Mouse (Mus musculus): ENCODE data around the gene Pmm2.

The Pmm2 gene

DNA sequence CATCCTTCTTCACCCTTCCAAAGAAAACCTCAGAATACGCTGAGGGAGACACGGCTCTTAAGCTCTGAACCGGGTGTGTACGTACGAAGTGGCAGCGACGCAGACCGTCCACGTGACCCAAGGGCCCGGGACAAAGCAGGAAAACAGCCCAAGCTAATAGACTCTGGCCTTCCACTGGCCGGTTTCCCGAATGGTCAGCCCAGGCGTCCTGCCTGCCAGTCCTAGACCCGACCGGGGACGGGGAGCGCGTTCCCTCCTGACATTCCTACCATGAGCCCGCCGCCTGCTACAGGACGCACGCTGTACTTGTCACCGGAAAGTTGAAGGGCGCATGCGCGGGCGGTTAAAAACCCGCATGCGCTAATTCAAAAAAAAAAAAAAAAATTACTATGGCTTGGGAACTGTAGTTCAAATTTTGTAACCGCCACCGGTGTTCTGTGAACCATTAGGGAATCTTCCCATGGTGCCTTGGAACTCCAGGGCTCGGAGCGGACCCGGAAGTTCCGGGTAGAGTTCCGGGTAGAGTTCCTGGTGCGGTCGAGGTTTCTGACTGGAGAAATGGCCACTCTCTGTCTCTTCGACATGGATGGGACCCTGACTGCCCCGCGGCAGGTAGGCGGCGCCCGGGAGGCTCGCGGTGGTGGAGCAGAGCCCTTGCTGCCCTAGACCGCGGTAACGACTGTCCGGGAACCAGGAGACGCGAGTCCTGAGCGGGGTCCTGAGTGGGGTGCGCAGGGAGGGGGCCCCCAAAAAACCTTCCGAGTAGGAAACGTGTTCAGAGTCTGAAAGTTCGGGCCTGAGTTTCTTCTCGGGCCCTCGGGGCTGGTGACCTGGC, at the start of gene Pmm2, which contains the start of gene Tmem186:
Pmm2 (plus strand) TSS at position 458 of the 835 bp plus-strand sequence.
Tmem186 (minus strand) TSS at position 496 of the 835 bp plus-strand sequence.
- CTCF ChIA-PET = no interaction called here

DNA sequence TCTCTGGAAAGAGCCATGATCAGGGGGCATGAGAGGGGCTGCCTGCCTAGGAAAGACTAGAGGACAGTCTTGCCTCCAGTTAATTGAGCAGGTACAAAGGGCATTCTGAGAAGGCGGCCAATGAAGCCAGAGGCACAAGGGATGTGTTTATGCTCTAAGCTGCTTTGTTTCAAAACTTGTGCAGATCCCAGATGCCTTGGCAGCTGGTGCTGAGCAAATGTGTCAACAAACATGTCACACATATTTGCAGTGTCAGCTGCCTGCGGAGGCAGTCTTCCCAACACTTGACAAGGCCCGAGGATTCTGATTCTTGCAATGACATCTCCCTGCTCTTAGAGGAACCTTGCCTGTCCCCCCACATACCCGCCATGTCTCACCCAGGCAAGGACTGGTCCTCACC, 42.1 kb upstream of the Pmm2 start:
- CTCF ChIA-PET = no interaction called here

DNA sequence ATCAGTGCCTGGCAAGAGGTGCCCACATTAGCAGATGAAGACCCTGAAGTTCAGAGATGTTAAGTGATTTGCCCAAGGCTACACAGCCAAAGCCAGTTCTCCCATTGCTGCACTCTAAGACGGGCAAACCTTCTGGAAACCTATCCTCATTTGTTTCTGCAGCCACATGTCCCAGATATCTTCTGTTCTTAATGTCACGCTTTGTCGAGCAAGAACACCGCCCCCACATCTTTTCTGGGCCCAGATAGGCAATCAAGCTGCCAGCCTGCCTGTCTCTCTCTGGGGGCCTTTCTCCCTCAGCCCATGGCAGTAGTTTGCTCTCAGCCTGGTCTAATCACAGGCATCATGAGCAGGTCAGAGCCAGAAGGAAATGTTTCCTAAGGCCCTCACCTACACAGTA, 41.1 kb upstream of the Pmm2 start:
- CTCF ChIA-PET = no interaction called here

DNA sequence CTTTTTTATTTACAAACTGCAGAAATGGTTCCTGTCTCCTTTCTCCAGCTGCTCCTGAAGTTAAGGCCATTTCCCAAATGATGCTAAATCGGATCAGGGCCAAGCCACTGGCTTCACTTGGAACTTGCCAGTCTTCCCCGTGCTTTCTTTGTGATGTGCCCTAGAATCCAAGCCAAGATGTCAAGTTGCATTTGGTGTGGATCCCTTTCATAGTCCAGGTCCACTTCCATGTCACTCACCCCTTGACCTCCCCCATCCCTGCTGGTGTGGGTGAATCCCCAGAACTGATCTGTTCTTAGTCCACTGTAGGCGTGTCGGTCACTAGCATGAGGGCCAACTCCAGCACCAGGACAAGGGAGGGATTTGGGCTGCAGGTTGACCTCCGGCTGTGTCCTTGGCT, 40.0 kb upstream of the Pmm2 start:
- CTCF ChIA-PET = no interaction called here

DNA sequence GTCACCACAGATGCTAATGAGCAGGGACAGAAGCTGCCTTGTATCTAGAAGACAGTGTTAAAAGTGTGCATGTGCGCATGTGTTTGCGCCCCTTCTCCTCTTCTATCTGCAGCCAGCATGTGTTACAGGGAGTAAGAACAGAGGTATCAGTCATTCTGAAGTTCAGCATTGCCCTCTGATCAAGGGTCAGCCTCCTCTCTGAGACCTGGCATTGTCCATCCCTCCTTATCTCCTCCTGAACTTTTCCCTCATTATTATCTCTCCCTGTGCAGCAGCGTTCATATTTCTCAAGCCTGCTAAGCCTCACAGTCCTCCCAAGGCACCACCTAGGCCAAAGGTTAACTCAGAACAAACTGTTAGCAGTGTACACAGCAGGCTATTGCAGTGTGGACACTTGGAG, 33.7 kb upstream of the Pmm2 start:
- CTCF ChIA-PET = no interaction called here

DNA sequence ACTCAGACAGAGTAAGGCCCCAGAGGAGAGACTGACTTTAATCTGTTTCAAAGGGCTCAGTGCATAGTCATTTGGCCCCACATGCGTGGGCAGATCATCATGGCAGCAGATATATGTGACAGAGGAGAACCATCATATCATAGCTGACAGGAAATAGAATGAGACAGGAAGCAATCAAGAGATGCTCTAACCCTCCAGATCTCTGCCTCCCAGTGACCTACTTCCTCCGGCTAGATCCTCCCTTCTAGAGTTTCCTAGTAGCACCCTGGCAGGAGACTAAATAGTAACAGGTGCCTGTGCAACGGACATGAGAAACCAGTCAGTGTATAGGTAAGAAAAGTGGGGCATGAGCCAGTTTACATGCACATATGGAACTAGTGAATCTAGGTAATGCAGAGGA, 27.1 kb upstream of the Pmm2 start:
- CTCF ChIA-PET = no interaction called here

DNA sequence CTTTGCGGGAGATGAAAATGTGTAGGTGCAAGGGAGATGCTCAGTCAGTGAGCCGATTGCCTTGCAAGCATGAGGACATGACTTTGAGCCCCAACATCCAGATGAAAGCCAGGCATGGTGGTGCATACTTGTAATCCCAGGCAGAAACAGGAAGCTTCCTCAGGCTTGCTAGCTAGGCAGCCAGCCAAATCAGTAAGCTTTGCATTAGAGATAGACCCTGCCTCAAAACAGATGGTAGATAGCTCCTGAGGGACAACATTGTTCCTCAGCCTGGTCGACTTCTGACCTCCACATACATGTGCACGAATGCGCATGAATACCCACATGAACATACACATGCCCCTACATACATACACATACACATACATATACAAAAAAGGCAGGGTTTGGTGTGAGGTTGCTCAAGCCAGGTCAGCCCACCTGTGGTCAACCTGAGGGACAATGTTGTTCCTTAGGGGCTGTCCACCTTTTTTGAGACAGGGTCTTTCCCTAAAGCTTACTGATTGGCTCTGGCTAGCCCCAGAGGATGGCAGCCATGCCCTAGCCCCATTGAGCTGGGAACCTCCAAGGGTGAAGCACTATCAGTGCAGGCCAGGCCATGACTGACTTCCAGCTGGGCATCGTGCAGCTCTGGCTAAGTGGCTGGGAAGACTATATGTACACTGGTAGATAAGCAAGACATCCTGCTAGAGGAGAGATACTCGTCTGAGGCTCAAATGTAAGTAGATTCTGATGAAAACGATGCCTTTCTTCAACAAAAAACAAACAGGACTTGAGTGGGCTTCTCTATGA, 25.1 kb upstream of the Pmm2 start:
- CTCF ChIA-PET = interaction anchor here (0.5 kb wide), 1 partner anchor 168 kb away, joined by 3 read pairs; no protein-coding TSS in a partner anchor

DNA sequence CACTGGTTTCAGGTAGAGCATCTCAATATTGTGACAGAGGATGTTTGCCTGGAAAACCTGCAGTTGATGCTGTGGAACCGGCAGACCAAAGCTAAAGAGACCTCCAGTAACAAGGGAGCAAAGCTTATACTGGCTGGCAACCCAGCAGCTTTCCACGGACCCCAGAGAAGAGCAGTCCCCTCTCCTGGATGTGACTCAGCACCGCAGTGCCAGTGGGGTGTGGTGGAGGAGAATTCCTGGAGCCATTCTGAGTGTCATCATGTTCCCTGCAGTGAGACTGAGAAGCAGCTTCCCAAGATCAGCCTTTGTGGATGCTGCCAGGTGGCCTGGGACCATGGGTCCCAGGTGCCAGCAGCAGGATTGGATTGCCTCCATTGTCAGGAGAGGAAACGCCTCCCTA, 24.4 kb upstream of the Pmm2 start:
- CTCF ChIA-PET = no interaction called here

DNA sequence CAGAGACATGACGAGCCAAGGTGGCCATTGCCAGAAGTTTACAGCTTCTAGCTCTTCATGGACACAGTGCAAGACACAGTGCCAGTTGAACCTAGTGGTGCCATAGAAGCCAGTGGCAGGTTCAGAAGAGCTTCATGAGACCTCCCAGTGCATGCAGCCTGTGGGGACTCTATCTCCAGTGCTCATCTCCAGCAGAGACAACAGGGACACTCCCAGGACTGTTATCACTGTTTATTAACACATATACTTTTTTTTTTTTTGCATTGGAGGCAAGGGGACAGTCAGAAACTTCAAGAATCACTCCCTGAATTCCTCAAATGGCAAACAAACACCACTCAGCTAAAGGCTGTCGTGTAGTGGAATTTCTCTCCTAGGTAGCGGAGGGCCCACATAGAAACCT, 24.0 kb upstream of the Pmm2 start:
- CTCF ChIA-PET = no interaction called here

DNA sequence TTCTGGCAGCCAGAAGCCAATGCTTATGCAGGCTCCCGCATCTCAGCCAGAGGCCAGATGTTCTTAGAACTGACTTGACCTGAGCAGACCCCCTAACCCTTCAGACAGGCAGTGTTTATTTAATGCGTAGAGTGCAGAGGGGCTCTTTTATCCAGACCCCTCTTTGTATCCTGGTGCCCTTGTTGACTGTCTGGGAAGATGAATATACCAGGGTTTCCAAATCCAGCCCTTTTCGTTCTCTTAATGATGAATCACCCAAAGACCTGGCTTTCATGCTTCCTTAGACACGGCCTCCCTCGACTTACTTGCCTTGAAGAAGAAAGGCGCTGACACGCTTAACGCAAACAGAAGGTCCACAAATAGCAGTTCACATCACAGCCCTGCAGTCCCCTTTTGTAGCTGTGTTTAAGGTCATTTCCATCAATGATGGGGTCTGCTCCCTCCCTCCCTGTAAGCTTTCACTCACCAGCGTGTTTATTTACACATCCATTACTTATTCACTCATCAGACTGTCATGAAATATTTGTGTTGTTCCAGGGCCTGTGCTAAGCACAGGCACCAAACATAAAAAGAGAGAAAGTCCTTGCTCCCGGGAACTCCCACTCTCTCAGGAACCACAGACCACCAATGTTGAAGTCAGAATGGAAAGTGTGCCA, 17.7 kb upstream of the Pmm2 start:
- CTCF ChIA-PET = no interaction called here

DNA sequence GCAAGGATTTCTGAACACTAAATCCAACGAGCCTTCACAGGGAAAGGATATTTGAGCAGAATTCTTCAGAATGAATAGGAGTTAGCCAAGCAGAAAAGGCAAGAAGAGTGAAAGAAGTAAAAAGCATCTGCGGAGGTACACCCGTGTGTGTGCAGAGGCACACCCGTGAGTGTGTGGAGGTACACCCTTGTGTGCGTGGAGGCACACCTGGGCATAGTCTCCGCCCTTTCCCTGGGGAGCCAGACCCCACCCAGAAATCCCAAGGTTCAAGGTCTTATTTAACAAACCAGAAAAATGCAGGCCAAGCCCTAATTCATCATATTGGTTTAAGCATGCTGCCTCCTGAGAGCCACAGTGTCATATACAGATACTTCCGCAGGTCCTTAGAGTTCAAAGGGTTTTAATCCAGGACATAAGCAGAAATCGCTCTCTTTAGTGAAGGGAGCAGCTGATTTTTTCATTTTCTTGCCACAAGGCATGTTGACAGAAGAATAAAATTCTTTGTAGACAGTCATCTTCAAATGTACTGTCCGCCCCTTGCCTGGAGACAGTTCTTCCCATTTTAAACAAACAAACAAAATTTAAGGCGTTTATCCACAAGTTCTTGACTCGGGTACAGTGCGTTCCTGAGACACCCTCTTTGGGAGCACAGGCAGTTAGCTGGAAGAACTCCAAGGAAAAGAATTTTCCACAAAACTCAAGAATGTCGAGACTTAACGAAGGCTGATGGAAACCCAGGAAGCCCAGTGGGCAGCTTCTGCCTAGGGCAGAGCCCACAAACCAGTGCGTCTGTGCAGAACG, 17.0 kb upstream of the Pmm2 start:
- CTCF ChIA-PET = no interaction called here

DNA sequence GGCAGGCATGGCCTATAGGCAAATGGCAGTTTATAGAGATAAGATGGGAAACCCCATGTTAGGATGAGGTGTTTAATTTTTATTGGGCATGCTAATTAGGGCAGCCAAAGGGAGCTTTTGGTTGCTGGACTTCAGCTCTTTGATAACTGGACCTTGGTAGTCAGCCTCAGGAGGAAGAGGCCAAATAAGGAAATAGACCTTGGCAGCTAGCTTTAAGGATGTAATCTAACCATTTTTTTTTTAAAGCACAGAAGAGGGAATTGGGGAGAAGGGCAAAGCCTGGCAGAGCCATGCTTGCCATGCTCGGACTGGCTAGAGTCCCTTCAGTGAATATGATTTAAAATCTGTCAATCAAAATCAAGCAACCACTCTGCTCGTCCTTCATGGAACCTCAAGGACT, 7.1 kb upstream of the Pmm2 start:
- CTCF ChIA-PET = no interaction called here

DNA sequence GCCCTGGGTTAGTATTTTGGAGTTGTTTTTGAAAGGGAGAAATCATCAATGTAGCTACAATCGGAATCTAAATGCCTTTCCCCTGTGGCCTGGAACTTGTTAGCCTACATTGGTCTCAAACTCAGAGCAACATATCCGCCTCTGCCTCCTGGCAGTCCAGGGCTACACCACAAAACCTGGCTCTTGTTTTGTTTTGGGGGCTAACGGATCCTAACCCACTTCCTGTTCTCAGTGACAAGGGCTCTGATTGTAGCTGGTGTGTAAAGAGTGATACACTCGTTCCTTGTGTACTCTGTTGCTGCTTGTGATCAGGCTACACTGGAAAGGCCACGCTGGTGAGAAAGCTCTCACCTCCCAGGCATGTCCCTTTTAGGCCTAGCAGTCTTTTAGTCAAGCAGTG, 6.0 kb upstream of the Pmm2 start:
- CTCF ChIA-PET = no interaction called here

DNA sequence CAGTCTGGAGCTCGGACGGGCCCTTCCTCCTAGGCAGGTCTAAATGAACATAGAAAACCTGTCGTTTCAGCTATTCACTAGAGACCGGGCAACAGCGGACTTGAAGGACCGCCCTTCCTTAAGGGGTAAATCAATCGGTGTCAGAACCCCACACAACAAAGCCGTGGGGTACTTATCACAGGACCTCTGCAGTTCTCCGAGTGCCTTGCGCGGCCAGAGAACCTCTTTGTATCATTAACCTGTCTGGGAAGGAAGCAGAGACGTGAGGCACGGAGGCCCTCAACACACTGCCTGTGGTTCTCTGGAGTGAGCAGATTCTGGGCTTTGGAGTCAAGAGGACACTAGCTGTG, 632 bp upstream of the Pmm2 start:
- CTCF ChIA-PET = no interaction called here

DNA sequence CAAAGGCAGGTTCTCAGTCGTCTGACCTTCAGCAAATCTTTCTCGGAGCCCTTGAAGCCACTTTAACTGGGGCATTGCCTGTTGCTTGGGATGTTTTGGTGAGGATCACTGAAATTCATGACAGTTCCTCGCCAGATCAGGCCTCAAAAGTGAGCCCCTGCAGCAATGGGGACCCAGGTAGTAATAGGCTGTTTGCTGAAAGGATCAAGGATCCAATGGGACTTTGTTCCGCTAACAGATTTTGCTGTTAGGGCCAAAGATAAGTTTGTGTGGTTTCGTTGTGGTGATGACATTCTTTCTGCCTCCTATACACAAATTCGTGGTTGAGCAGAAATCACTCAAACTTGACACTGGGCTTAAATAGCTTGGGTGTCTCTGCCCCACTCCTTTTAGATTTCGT, 657 bp downstream of the Pmm2 start:
- CTCF ChIA-PET = no interaction called here

DNA sequence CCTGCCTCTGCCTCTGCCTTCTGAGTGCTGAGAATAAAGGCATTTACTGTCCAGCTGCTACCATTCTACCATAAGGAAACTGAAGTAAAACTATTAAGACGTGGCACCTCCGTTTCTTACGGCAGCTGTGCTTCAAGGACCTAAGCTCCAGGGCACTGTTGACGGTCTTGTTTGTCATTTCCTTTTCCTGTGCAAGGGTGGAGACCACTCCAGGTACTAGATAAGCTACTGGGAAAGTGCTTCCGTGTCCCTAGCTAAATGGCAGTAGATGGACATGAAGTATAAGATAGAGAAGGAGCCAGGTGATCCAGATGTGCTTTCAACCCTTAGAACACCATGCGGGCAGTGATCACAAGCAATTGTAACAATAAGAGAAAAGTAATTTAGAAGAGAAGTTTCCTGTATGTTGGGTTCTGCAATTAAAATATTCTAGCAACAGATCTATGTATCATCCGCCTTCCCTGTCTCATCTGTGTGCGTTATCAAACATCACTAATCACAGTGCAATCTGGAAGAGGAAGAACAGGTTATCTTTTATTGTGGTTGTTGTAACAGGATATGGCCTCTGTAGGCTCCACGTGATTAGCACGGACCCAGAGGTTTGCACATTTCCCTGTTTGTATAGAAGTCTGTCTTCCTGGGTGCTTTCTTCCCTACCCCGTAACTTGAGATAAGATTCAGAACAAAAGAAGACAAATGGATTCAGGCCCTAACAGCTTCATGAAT, 2.2 kb downstream of the Pmm2 start:
- CTCF ChIA-PET = interaction anchor here (0.6 kb wide), 1 partner anchor 100 kb away, joined by 8 read pairs; no protein-coding TSS in a partner anchor

DNA sequence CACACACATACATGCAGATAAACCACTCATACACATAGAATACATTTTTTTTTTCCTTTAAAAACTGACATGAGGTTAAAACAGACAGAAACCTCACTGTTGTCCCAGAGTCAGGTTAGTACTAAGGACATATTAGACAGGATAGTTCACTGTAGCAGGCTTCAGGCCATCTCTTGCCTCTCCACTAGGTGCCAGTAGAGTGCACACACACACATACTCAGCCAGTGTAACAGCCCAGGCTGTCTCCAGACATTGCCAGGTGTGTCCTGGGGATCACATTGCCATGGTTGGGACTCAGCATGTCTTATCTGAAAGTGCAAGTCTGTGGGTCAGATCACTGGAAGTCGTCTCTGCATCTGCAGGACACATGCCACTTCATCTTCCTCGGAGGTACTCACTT, 6.4 kb downstream of the Pmm2 start:
- CTCF ChIA-PET = no interaction called here

DNA sequence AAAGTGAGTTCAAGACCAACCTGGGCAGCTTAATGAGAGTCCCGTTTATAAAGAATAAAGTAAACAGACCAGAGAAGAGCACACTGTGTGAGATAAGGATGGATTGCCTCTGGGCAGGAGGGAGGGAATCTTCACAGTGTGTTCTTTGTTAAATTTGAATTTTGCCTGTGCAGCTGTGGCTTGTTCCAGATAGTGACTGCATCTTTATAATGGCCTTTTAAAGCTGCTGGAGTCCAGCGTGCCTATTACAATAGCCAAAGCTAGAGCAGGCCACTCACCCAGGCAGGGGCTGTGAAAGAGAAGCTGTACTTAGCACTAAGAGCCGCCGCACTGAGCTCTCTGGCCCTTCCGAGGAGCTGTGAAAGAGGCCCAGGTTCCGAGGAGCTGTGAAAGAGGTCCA, 8.1 kb downstream of the Pmm2 start:
- CTCF ChIA-PET = no interaction called here

DNA sequence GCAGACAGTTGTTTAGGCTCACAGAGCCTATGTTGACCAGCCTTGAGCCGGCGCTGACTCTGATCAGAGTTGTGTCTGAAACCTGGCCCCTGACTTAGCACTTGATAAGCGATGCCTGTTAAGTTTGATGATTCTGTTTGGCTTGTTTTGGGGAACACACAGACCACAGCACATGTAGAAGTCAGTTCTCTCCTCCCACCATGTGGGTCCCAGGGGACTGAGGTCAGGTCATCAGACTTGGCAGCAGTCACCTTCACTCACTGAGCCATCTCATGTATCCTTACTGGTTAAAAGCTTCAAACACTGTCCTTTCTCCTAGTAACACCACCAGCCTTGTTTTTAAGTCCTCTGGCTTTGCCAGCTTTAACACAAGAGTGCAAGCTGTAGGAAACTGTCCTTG, 12.5 kb downstream of the Pmm2 start:
- CTCF ChIA-PET = no interaction called here

DNA sequence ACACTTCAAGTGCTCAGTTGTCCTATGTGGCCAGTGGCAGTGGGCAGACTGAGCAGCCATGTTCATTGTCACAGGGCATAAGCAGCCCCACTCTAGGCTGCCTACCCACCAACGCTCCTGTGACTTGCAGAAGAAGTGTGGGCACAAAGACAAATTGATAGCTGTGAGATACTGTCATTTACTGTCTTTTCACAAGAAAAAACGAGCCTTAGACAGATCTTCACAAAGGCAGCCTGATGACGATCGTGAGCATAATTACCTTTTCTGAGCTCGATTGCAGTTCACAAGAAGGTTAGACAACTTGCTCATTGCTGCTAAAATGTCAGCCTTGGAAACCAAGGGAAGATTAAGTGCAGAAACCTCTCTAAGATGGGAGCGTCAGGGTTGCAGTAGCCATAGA, 17.6 kb downstream of the Pmm2 start:
- CTCF ChIA-PET = interaction anchor here (0.6 kb wide), 1 partner anchor 69 kb away, joined by 3 read pairs; no protein-coding TSS in a partner anchor

DNA sequence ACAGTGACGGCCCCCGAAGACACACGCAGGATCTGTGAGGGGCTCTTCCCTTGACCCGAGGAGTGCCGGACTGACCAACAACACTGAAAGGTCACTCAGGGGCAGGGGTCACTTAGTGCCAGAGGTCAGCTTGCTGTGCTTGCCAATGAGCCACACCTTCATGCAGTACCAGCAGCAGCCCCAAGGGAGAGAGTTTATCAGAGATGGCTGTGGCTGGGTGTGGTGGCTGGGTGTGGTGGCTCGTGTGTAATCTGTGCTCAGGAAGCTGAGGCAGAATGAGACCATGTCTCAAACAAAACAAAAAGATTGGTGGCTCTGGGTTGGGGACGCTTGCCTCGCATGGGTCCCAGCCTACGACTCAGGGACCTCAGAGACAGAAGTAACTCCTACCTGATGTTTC, 18.1 kb downstream of the Pmm2 start:
- CTCF ChIA-PET = no interaction called here
